Mouse (Mus musculus) monocyte, adult 59 days (primary cell): Measurements from ENCODE around the gene Gm14419. TPM values are rescaled to one million over a fixed set of nuclear protein-coding genes. Genes with fewer than 3 reads are reported as not detected.

Experiments
- total RNA-seq, 2 experiments: library from RNA; stranded (reverse); gene quantifications; one replicate each; pipeline ENCODE4 v1.2.4; 2023

The Gm14419 gene
- total RNA-seq: 1 to 10 TPM; 2.4 to 3.5 TPM

DNA sequence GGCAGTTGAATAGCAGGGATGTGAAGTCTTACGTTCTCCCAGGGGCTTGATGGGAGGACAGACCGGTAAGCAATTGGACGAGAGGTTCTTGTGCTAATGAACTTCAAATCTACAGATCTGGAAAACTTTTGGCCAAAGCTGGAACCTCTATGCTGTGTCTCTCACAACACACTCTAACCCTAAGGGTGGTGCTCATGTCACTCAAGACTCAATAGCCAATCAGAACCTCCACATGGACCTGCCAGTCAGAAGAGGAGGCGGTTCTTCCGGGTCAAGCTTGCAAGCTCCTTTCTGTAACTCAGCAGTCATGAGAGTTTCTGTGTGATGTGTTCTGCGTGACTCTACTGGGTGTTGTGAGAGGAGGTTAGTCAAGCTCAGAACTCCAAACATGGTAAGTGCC, at the start of gene Gm14419:
Gene Gm14419, plus strand, starts transcription at position 301 of the 400 bp plus-strand sequence.

Other genes with a start within 250 kb of the Gm14419 start
- gene Gm14295, start 202.3 kb upstream of the Gm14419 start, total RNA-seq: under 1 TPM in 1 of 2 experiments, not detected in 1; 0.92 TPM
- not detected for gene Gm14408, start 169.8 kb upstream of the Gm14419 start, total RNA-seq
- gene Gm14296, start 73.1 kb upstream of the Gm14419 start, total RNA-seq: 1 to 10 TPM in 1 of 2 experiments, under 1 TPM in 1; 0.73 to 1.2 TPM
- not detected for gene Gm14401, start 73.4 kb downstream of the Gm14419 start, total RNA-seq
- gene Gm14410, start 205.5 kb downstream of the Gm14419 start, total RNA-seq: 1 to 10 TPM; 3.2 to 6.5 TPM